Mouse (Mus musculus) forebrain, embryonic 14.5 days (tissue): ENCODE results near the gene Slamf8. TPM values are rescaled to one million over a fixed set of nuclear protein-coding genes. Genes with fewer than 3 reads are reported as not detected.

ENCODE experiments used
- ATAC-seq: fragments of 200-750 bp; cut with Nextera tagmentation; 2 replicates; pipeline ENCODE4 v1.8.0; 2017; ENCODE audit warnings: mild to moderate bottlenecking, moderate library complexity
- DNase-seq: peaks from one replicate; pipeline ENCODE4 v3.0.0-alpha.2; 2015; ENCODE audit warnings: low spot score
- H3K27ac ChIP-seq: fragments of 300-500 bp; sonication (generic); 2 replicates; pipeline ENCODE4 v1.5.1; 2014; ENCODE audit warnings: low read depth, mild to moderate bottlenecking, control low read depth, low read length, moderate library complexity
- H3K27me3 ChIP-seq: fragments of 300-500 bp; sonication (generic); replicated peaks from 2 replicates; pipeline ENCODE4 v1.6.1; 2014; ENCODE audit warnings: low read length, control low read depth, mixed read lengths; ENCODE audit not compliant: control insufficient read depth, insufficient read depth
- H3K36me3 ChIP-seq: fragments of 300-500 bp; sonication (generic); 2 replicates; pipeline ENCODE4 v1.6.1; 2014; ENCODE audit warnings: low read length, control low read depth; ENCODE audit not compliant: control insufficient read depth, insufficient read depth
- H3K4me1 ChIP-seq: fragments of 300-500 bp; sonication (generic); 2 replicates; pipeline ENCODE4 v1.6.1; 2014; ENCODE audit warnings: antibody characterized with exemption, low read length, control low read depth; ENCODE audit not compliant: control insufficient read depth, insufficient read depth
- H3K4me2 ChIP-seq: fragments of 300-500 bp; sonication (generic); 2 replicates; pipeline ENCODE4 v1.6.1; 2014; ENCODE audit warnings: mild to moderate bottlenecking, control low read depth, low read length
- H3K4me3 ChIP-seq: fragments of 300-500 bp; sonication (generic); 2 replicates; pipeline ENCODE4 v1.5.1; 2014; ENCODE audit warnings: low read depth, low read length, control low read depth
- H3K9ac ChIP-seq: fragments of 300-500 bp; sonication (generic); 2 replicates; pipeline ENCODE4 v1.6.1; 2014; ENCODE audit warnings: mild to moderate bottlenecking, low read length, control low read depth, moderate library complexity
- H3K9me3 ChIP-seq: fragments of 300-500 bp; sonication (generic); replicated peaks from 2 replicates; pipeline ENCODE4 v1.6.1; 2016; ENCODE audit warnings: low read length, control low read depth, mixed read lengths; ENCODE audit not compliant: control insufficient read depth
- WGBS: fragments of 180-500 bp; shearing (Covaris S2); extraction: QIAGEN DNeasy Blood & Tissue Kit; methylation state at CpG from one replicate; pipeline ENCODE4 v1.1.7; 2014; 5-methylcytosine and 5-hydroxymethylcytosine counted together
- polyA plus RNA-seq: library from polyadenylated mRNA; unstranded; fragments of >200 nt; fragmentation: Nextera tagmentation; extraction: Ambion mirVana; gene quantifications from 2 replicates; pipeline ENCODE4 v1.2.1, GENCODE M21; 2014

Gene Slamf8
- polyA plus RNA-seq, 1 experiment from 2014 or later: not detected

- Histone ChIP-seq H3K4me3 (no peak overlapping the region), H3K9ac (no peak overlapping the region), H3K36me3 (no peaks in the 10 kb centered on the region), H3K27ac (no peak overlapping the region), H3K9me3 (no peaks in the 10 kb centered on the region), H3K4me1 (no peaks in the 10 kb centered on the region), H3K4me2 (no peak overlapping the region), H3K27me3 (no peaks in the 10 kb centered on the region)
- ATAC-seq (no peak), DNase-seq (no peak)
- WGBS: 93% methylated on average over 3 of the region's 3 CpGs
These were observed 35.9 kb upstream of the Slamf8 start for GRCm38 (mm10) chr1:172626306-172626705.

DNA sequence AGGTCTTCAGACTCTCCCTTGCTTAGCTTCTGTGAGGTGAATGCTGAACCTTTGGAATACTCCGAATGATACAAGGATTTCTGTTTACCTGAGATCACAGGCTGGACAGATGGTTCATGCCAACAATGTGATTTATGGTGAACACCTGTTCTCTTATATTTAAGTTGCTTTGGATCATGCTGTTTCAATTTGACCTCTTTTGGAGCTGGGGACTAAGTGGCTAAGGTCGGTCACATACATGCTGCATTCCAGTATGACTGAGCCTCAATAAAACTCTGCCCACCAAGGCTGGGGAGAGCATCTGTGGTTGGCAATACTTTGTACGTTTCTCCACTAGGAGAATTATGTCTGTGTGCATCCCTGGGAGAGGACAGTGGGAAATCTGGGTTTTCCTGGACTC, 33.7 kb upstream of the Slamf8 start:
- no peaks in the 10 kb centered on the region for H3K36me3 ChIP-seq
- H3K9me3 ChIP-seq: no peaks in the 10 kb centered on the region
- H3K4me2 ChIP-seq: no peak overlapping the region
- H3K9ac ChIP-seq: no peak overlapping the region
- DNase-seq (no peak), ATAC-seq (no peak)
- WGBS: 83% methylated on average over 3 of the region's 3 CpGs
- no peaks in the 10 kb centered on the region for H3K27me3 ChIP-seq
- H3K4me1 ChIP-seq: no peaks in the 10 kb centered on the region
- no peak overlapping the region for H3K4me3 ChIP-seq
- no peak overlapping the region for H3K27ac ChIP-seq

- Histone ChIP-seq H3K9me3 (no peaks in the 10 kb centered on the region), H3K4me3 (no peak overlapping the region), H3K4me1 (no peaks in the 10 kb centered on the region), H3K36me3 (no peaks in the 10 kb centered on the region), H3K4me2 (no peak overlapping the region), H3K27ac (no peak overlapping the region), H3K9ac (no peak overlapping the region), H3K27me3 (no peaks in the 10 kb centered on the region)
- ATAC-seq: no peak
- 84% methylated on average over 5 of the region's 5 CpGs for WGBS
- DNase-seq: no peak
These were observed 33.2 kb upstream of the Slamf8 start for GRCm38 (mm10) chr1:172623599-172623998.

DNA sequence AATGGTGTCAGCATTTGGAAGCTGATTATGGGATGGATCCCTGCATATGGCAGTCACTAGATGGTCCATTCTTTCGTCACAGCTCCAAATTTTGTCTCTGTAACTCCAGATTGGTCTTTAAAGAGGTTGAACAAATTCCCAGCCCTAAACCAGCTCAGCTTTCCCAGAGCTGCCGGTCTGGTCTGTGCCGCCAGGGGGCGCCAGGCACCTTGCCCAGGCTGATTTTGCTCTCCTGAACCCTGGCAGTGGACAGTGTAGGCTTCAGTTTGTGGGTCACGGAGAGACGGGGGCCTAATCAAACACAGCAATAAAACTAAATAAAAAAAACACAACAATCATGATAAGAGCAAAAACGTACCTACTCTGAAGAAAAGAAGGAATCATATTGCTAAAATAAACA, 28.9 kb upstream of the Slamf8 start:
- Histone ChIP-seq H3K9me3 (no peaks in the 10 kb centered on the region), H3K9ac (no peak overlapping the region), H3K4me2 (no peak overlapping the region), H3K27ac (no peak overlapping the region), H3K4me3 (no peak overlapping the region), H3K36me3 (no peaks in the 10 kb centered on the region), H3K4me1 (peaks cover 12% of the 10 kb centered on the region; the same call in 1 of the 2 replicates), H3K27me3 (no peaks in the 10 kb centered on the region)
- ATAC-seq: no peak
- 19% methylated on average over 7 of the region's 7 CpGs for WGBS
- DNase-seq: peak; percentile 46

DNA sequence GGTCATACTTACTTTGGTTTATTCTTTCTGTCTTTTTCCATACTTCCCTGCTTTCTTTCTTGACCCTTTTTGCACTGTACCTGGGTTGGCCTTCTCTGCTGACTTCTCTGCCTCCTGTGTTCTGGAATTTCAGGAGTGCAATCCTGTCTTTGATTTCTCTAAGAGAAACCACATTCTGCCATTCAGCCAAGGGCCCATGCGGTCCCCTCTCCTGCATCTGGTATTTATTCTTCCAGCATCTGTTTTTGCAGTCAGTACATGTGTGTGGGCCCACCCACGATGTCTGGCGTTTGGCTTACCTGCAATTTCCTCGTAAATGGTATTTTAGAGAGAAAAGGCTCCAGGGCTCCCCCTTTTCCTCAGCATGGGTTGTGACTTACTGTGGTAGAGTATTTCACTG, 27.8 kb upstream of the Slamf8 start:
- H3K4me3 ChIP-seq: no peak overlapping the region
- H3K27ac ChIP-seq: no peak overlapping the region
- H3K9me3 ChIP-seq: no peaks in the 10 kb centered on the region
- H3K36me3 ChIP-seq: no peaks in the 10 kb centered on the region
- WGBS: 81% methylated on average over 4 of the region's 4 CpGs
- H3K4me1 ChIP-seq: peaks cover 12% of the 10 kb centered on the region; the same call in 1 of the 2 replicates
- no peak overlapping the region for H3K9ac ChIP-seq
- no peak overlapping the region for H3K4me2 ChIP-seq
- H3K27me3 ChIP-seq: no peaks in the 10 kb centered on the region
- ATAC-seq (no peak), DNase-seq (no peak)

- no peak overlapping the region for H3K27ac ChIP-seq
- H3K9ac ChIP-seq: no peak overlapping the region; the same call in 1 of the 2 replicates
- H3K4me1 ChIP-seq: peaks cover 12% of the 10 kb centered on the region; the same call in 1 of the 2 replicates
- peak overlapping the region; percentile 72 for H3K4me2 ChIP-seq
- H3K36me3 ChIP-seq: no peaks in the 10 kb centered on the region
- 37% methylated on average over 14 of the region's 14 CpGs for WGBS
- ATAC-seq: peak; percentile 35
- no peaks in the 10 kb centered on the region for H3K27me3 ChIP-seq
- H3K9me3 ChIP-seq: no peaks in the 10 kb centered on the region
- no peak for DNase-seq
- peak overlapping the region; percentile 34 for H3K4me3 ChIP-seq
These were observed 27.2 kb upstream of the Slamf8 start for GRCm38 (mm10) chr1:172617365-172618076.

- DNase-seq (peak; percentile 63), ATAC-seq (peak; percentile 89)
- Histone ChIP-seq H3K4me3 (peak overlapping the region; percentile 34), H3K4me1 (peaks cover 12% of the 10 kb centered on the region; the same call in 1 of the 2 replicates), H3K36me3 (no peaks in the 10 kb centered on the region), H3K27me3 (no peaks in the 10 kb centered on the region), H3K27ac (no peak overlapping the region), H3K4me2 (peak overlapping the region; percentile 72), H3K9ac (peak overlapping the region; percentile 67), H3K9me3 (no peaks in the 10 kb centered on the region)
- WGBS: 8% methylated on average over 22 of the region's 22 CpGs
These were observed 26.4 kb upstream of the Slamf8 start for GRCm38 (mm10) chr1:172616537-172617300.

DNA sequence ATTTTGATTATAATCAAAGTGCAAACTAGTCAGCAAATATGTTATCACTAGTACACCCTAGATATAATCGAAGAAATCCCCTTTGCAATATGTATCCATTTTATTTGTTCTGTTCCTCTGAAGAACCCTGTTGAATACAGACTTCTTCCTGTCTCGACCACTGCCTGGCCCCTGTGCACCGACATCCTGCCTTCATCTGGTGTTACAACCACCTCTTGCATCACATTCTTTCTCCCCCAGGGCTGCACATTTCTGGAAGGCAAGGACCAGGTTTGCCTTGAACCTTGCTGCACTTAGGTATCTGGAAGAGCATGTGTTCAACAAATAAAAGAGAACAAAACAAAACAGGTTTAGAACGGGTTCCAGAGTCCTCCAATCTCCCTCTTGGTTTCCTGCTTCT, 25.0 kb upstream of the Slamf8 start:
- Histone ChIP-seq H3K9me3 (no peaks in the 10 kb centered on the region), H3K36me3 (no peaks in the 10 kb centered on the region), H3K4me1 (peaks cover 12% of the 10 kb centered on the region; the same call in 1 of the 2 replicates), H3K27ac (no peak overlapping the region), H3K9ac (no peak overlapping the region), H3K27me3 (no peaks in the 10 kb centered on the region), H3K4me3 (no peak overlapping the region), H3K4me2 (no peak overlapping the region)
- DNase-seq (no peak), ATAC-seq (no peak)
- 87% methylated on average over 4 of the region's 4 CpGs for WGBS

DNA sequence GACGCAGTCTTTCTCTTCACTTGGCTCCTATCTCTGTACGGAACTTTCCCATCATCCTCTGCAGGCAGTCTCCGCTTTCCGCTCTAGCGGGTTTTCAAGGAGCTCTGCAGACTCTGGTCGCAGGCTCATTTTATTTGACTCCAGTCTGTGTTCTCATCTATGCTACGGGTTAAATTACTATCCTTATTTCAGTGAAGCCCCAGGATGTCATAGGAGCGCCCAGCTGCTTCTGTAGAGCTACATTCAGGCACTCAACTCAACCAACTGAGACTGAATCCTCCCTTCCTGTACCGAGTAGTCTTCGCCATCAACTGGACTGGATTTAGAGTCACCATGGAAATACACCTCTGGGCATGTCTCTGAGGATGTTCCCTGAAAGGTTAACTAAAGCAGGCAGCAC, 24.3 kb upstream of the Slamf8 start:
- WGBS: 84% methylated on average over 10 of the region's 10 CpGs
- peaks cover 12% of the 10 kb centered on the region; the same call in 1 of the 2 replicates for H3K4me1 ChIP-seq

More for the DNA sequence above, 24.3 kb upstream of the Slamf8 start:
- no peaks in the 10 kb centered on the region for H3K27me3 ChIP-seq
- DNase-seq (no peak), ATAC-seq (no peak)
- H3K4me3 ChIP-seq: no peak overlapping the region
- no peak overlapping the region for H3K9ac ChIP-seq
- no peaks in the 10 kb centered on the region for H3K9me3 ChIP-seq
- H3K36me3 ChIP-seq: no peaks in the 10 kb centered on the region
- no peak overlapping the region for H3K4me2 ChIP-seq
- H3K27ac ChIP-seq: no peak overlapping the region
